17 mouse cellular contexts compared by ENCODE assay signal in genomic region chr13:32764448-32764847, GRCm38 (mm10). TPM values are rescaled to one million over a fixed set of nuclear protein-coding genes. Genes with fewer than 3 reads are reported as not detected.
DNase-seq lines count a peak whose midpoint lies in the region; ATAC-seq lines count a peak whose summit lies in the region.
"Had no signal": no experiment of that assay in that cellular context is flagged by ENCODE, and none has a peak within 500 bp of the region (broad histone marks: within the 10 kb centered on the region; RNA-seq: fewer than 3 reads in every experiment).

No protein-coding gene starts in this region.

- H3K36me3 ChIP-seq in heart, embryonic 15.5 days: no peaks in the 10 kb centered on the region
- H3K36me3 ChIP-seq in forebrain, embryonic 11.5 days (ENCODE audit: control insufficient read depth, insufficient read depth, low read length): no peaks in the 10 kb centered on the region
- H3K36me3 ChIP-seq: forebrain, embryonic 15.5 days; hindbrain, embryonic 12.5 days; midbrain, embryonic 10.5 days had no signal

- H3K27me3 ChIP-seq in heart, embryonic 15.5 days: no peaks in the 10 kb centered on the region
- no peaks in the 10 kb centered on the region for H3K27me3 ChIP-seq in forebrain, embryonic 11.5 days (ENCODE audit: control insufficient read depth, insufficient read depth, low read length)
- H3K27me3 ChIP-seq: forebrain, embryonic 15.5 days; hindbrain, embryonic 12.5 days had no signal

- ATAC-seq in heart, embryonic 15.5 days (replicated peaks; ENCODE audit: insufficient number of reproducible peaks, insufficient read depth, low FRiP score, low read depth): peak; percentile 83
- no peak for ATAC-seq in forebrain, embryonic 11.5 days (replicated peaks; ENCODE audit: low FRiP score)
- ATAC-seq: forebrain, embryonic 15.5 days had no signal

- peak overlapping the region; percentile 31; the same call in 1 of the 2 replicates for H3K27ac ChIP-seq in heart, embryonic 15.5 days
- H3K27ac ChIP-seq in forebrain, embryonic 11.5 days (ENCODE audit: low read depth, low read length): no peak overlapping the region
- H3K27ac ChIP-seq: forebrain, embryonic 15.5 days; hindbrain, embryonic 12.5 days; left cerebral cortex, adult 2 months; liver, embryonic 14.5 days; midbrain, embryonic 10.5 days had no signal

- H3K9me3 ChIP-seq in heart, embryonic 15.5 days (replicated peaks): no peaks in the 10 kb centered on the region
- no peaks in the 10 kb centered on the region for H3K9me3 ChIP-seq in forebrain, embryonic 11.5 days (ENCODE audit: control insufficient read depth, low read length)
- H3K9me3 ChIP-seq: forebrain, embryonic 15.5 days; hindbrain, embryonic 12.5 days; midbrain, embryonic 10.5 days had no signal

- H3K4me3 ChIP-seq in heart, embryonic 15.5 days: no peak overlapping the region
- H3K4me3 ChIP-seq in forebrain, embryonic 11.5 days (ENCODE audit: low read depth, low read length): no peak overlapping the region
- H3K4me3 ChIP-seq: forebrain, embryonic 15.5 days; hindbrain, embryonic 12.5 days; left cerebral cortex, adult 2 months; midbrain, embryonic 10.5 days had no signal

- peaks cover 16% of the 10 kb centered on the region for H3K4me1 ChIP-seq in heart, embryonic 15.5 days (replicated peaks)
- no peaks in the 10 kb centered on the region for H3K4me1 ChIP-seq in forebrain, embryonic 11.5 days (replicated peaks; ENCODE audit: control insufficient read depth, insufficient read depth, low read length)
- H3K4me1 ChIP-seq: forebrain, embryonic 15.5 days; hindbrain, embryonic 12.5 days; midbrain, embryonic 10.5 days had no signal

- 15% methylated on average over 7 of the region's 7 CpGs for WGBS in heart, embryonic 15.5 days
- WGBS in forebrain, embryonic 11.5 days: 52% methylated on average over 7 of the region's 7 CpGs

- DNase-seq in ovary, postnatal 36 days (ENCODE audit: low spot score): peak; percentile 28
- no peak for DNase-seq in ovary, postnatal 10 days (ENCODE audit: low spot score)
- DNase-seq in gastrocnemius, postnatal 10 days: peak; percentile 58
- peak; percentile 98 for DNase-seq in skeletal muscle tissue, adult 2 months (ENCODE audit: low read depth, low spot score)
- no peak for DNase-seq in left cerebral cortex, adult 18-20 months (ENCODE audit: low spot score in 2 of 2)
- DNase-seq in cerebellum, adult 9-10 months: no peak
- no peak for DNase-seq in forebrain, embryonic 11.5 days (ENCODE audit: low spot score)
- DNase-seq: kidney, adult 8-10 months had no signal

- no peak overlapping the region for H3K4me2 ChIP-seq in heart, embryonic 15.5 days
- no peak overlapping the region for H3K4me2 ChIP-seq in forebrain, embryonic 11.5 days (ENCODE audit: low read depth, low read length, severe bottlenecking)
- H3K4me2 ChIP-seq: forebrain, embryonic 15.5 days; hindbrain, embryonic 12.5 days had no signal

- no peak overlapping the region for H3K9ac ChIP-seq in heart, embryonic 15.5 days
- no peak overlapping the region for H3K9ac ChIP-seq in forebrain, embryonic 11.5 days (ENCODE audit: low read length)
- H3K9ac ChIP-seq: forebrain, embryonic 15.5 days; hindbrain, embryonic 12.5 days; liver, embryonic 14.5 days had no signal

RNA-seq across cellular contexts. Expression of gene Mylk4, which starts 19.3 kb away (rescaled TPM):
- total RNA-seq in gastrocnemius, postnatal 10 days (2021): 100 to 1,000 TPM; 132 to 148 TPM
- polyA plus RNA-seq in heart, embryonic 15.5 days (2015; fragmentation: Nextera tagmentation; extraction: Ambion mirVana): 0.76 and 1.1 TPM in 2 replicates
- total RNA-seq in left cerebral cortex, adult 18-20 months (2021): not detected
- 0.11 TPM in 1 of 2 replicates, not detected in the other for polyA plus RNA-seq in forebrain, embryonic 11.5 days (2014; fragmentation: Nextera tagmentation; extraction: Ambion mirVana)
- polyA plus RNA-seq: midbrain, embryonic 10.5 days had no signal

RNA-seq across cellular contexts. Expression of gene Wrnip1, which starts 37.4 kb away (rescaled TPM):
- total RNA-seq in gastrocnemius, postnatal 10 days (2021): 10 to 100 TPM; 13.0 to 16.4 TPM
- 22.2 and 28.0 TPM in 2 replicates for polyA plus RNA-seq in heart, embryonic 15.5 days (2015; fragmentation: Nextera tagmentation; extraction: Ambion mirVana)
- 10 to 100 TPM; 64.3 to 70.0 TPM for total RNA-seq in left cerebral cortex, adult 18-20 months (2021)
- polyA plus RNA-seq in forebrain, embryonic 11.5 days (2014; fragmentation: Nextera tagmentation; extraction: Ambion mirVana): 22.1 and 22.9 TPM in 2 replicates

RNA-seq across cellular contexts. Expression of gene D930007J09Rik, which starts 38.2 kb away (rescaled TPM):
- not detected for total RNA-seq in gastrocnemius, postnatal 10 days (2021)
- polyA plus RNA-seq in heart, embryonic 15.5 days (2015; fragmentation: Nextera tagmentation; extraction: Ambion mirVana): not detected in 2 replicates
- total RNA-seq in left cerebral cortex, adult 18-20 months (2021): 1 to 10 TPM in 1 of 2 experiments, not detected in 1; 1.4 TPM
- polyA plus RNA-seq in forebrain, embryonic 11.5 days (2014; fragmentation: Nextera tagmentation; extraction: Ambion mirVana): not detected in 2 replicates
- total RNA-seq: left cerebral cortex, adult 2 months had no signal
- polyA plus RNA-seq: embryonic facial prominence, embryonic 11.5 days; forebrain, embryonic 15.5 days; hindbrain, embryonic 12.5 days; liver, embryonic 14.5 days; midbrain, embryonic 10.5 days; neural tube, embryonic 11.5 days; stomach, embryonic 14.5 days had no signal

Comparison
In these comparisons a context has a peak if more than half of its experiments do, and no peak if none do; other contexts are left out.
1. DNase-seq: peak in ovary, postnatal 36 days (single experiment), gastrocnemius, postnatal 10 days (single experiment) and skeletal muscle tissue, adult 2 months (single experiment); none in ovary, postnatal 10 days (single experiment), left cerebral cortex, adult 18-20 months (0 of 2), cerebellum, adult 9-10 months (single experiment) and forebrain, embryonic 11.5 days (single experiment).
2. RNA of gene Mylk4, which starts 19.3 kb away (total RNA-seq): 132 to 148 TPM in gastrocnemius, postnatal 10 days; not detected in left cerebral cortex, adult 18-20 months; every median in the first group is over 100 times any median in the second.